Mouse (Mus musculus): ENCODE data around the gene Prrt1. TPM values are rescaled to one million over a fixed set of nuclear protein-coding genes. Genes with fewer than 3 reads are reported as not detected.
A peak's percentile ranks its signal among the peaks of the same experiment; 100 is the strongest.

Prrt1 gene
- polyA plus RNA-seq, 1 experiment, result not detected

GRCm38 (mm10) chr17:34646906-34647787, 17.8 kb downstream of the Prrt1 start, which contains the start of gene Atf6b:
TSS of gene Atf6b (plus strand) at chr17:34647146.
- Histone ChIP-seq H3K4me3 (replicated peaks) (peak within 1 kb of the TSS; percentile 100), H3K27me3 (replicated peaks) (no peaks in the 10 kb centered on the region), H3K4me1 (peaks cover 69% of the 10 kb centered on the region), H3K36me3 (replicated peaks; ENCODE audit: low read length) (peaks cover 55% of the 10 kb centered on the region), H3K9me3 (no peaks in the 10 kb centered on the region)
- TF ChIP-seq FLI1 (IDR thresholded peaks at IDR 0.05; ENCODE audit: low read length), result no peak
- TF ChIP-seq GATA1 (IDR thresholded peaks at IDR 0.05; ENCODE audit: borderline replicate concordance, low read length), result no peak

- Histone ChIP-seq H3K4me1 (peaks cover 58% of the 10 kb centered on the region), H3K9me3 (no peaks in the 10 kb centered on the region), H3K27me3 (replicated peaks) (no peaks in the 10 kb centered on the region), H3K4me3 (replicated peaks) (peak overlapping the region; percentile 100), H3K36me3 (replicated peaks; ENCODE audit: low read length) (peaks cover 66% of the 10 kb centered on the region)
- TF ChIP-seq GATA1 (IDR thresholded peaks at IDR 0.05; ENCODE audit: borderline replicate concordance, low read length), result no peak
- no peak for TF ChIP-seq FLI1 (IDR thresholded peaks at IDR 0.05; ENCODE audit: low read length)
Observed at GRCm38 (mm10) chr17:34648141-34648890, 19.0 kb downstream of the Prrt1 start.

GRCm38 (mm10) chr17:34649106-34649864, 20.0 kb downstream of the Prrt1 start:
- no peak for TF ChIP-seq FLI1 (IDR thresholded peaks at IDR 0.05; ENCODE audit: low read length)
- no peak for TF ChIP-seq GATA1 (IDR thresholded peaks at IDR 0.05; ENCODE audit: borderline replicate concordance, low read length)

GRCm38 (mm10) chr17:34650781-34651180, 21.4 kb downstream of the Prrt1 start:
- H3K4me1 ChIP-seq, result peaks cover 54% of the 10 kb centered on the region
- no peaks in the 10 kb centered on the region for H3K27me3 ChIP-seq (replicated peaks)
- H3K9me3 ChIP-seq, result no peaks in the 10 kb centered on the region
- peaks cover 84% of the 10 kb centered on the region for H3K36me3 ChIP-seq (replicated peaks; ENCODE audit: low read length)
- TF ChIP-seq GATA1 (IDR thresholded peaks at IDR 0.05; ENCODE audit: borderline replicate concordance, low read length) (no peak), FLI1 (IDR thresholded peaks at IDR 0.05; ENCODE audit: low read length) (no peak)
- H3K4me3 ChIP-seq (replicated peaks), result peak overlapping the region; percentile 3

More at GRCm38 (mm10) chr17:34649106-34649864, 20.0 kb downstream of the Prrt1 start:
- Histone ChIP-seq H3K36me3 (replicated peaks; ENCODE audit: low read length) (peaks cover 76% of the 10 kb centered on the region), H3K4me3 (replicated peaks) (peak overlapping the region; percentile 54), H3K4me1 (peaks cover 54% of the 10 kb centered on the region), H3K27me3 (replicated peaks) (no peaks in the 10 kb centered on the region), H3K9me3 (no peaks in the 10 kb centered on the region)

- no peak overlapping the region for H3K4me3 ChIP-seq (replicated peaks)
- H3K36me3 ChIP-seq (replicated peaks; ENCODE audit: low read length), result peaks cover 82% of the 10 kb centered on the region
- TF ChIP-seq FLI1 (IDR thresholded peaks at IDR 0.05; ENCODE audit: low read length), result no peak
- TF ChIP-seq GATA1 (IDR thresholded peaks at IDR 0.05; ENCODE audit: borderline replicate concordance, low read length), result no peak
- peaks cover 3% of the 10 kb centered on the region for H3K27me3 ChIP-seq (replicated peaks)
- no peaks in the 10 kb centered on the region for H3K9me3 ChIP-seq
- H3K4me1 ChIP-seq, result peaks cover 54% of the 10 kb centered on the region
Observed at GRCm38 (mm10) chr17:34651507-34652221, 22.3 kb downstream of the Prrt1 start.

- Histone ChIP-seq H3K36me3 (replicated peaks; ENCODE audit: low read length) (peaks cover 82% of the 10 kb centered on the region), H3K4me1 (peaks cover 58% of the 10 kb centered on the region), H3K4me3 (replicated peaks) (no peak overlapping the region), H3K9me3 (no peaks in the 10 kb centered on the region), H3K27me3 (replicated peaks) (peaks cover 6% of the 10 kb centered on the region)
- TF ChIP-seq GATA1 (IDR thresholded peaks at IDR 0.05; ENCODE audit: borderline replicate concordance, low read length) (no peak), FLI1 (IDR thresholded peaks at IDR 0.05; ENCODE audit: low read length) (no peak)
Observed at GRCm38 (mm10) chr17:34652546-34652945, 23.2 kb downstream of the Prrt1 start.

- Histone ChIP-seq H3K36me3 (replicated peaks; ENCODE audit: low read length) (peaks cover 82% of the 10 kb centered on the region), H3K4me1 (peaks cover 56% of the 10 kb centered on the region), H3K4me3 (replicated peaks) (no peak overlapping the region), H3K27me3 (replicated peaks) (peaks cover 6% of the 10 kb centered on the region), H3K9me3 (no peaks in the 10 kb centered on the region)
- no peak for TF ChIP-seq GATA1 (IDR thresholded peaks at IDR 0.05; ENCODE audit: borderline replicate concordance, low read length)
- no peak for TF ChIP-seq FLI1 (IDR thresholded peaks at IDR 0.05; ENCODE audit: low read length)
Observed at GRCm38 (mm10) chr17:34652985-34653384, 23.7 kb downstream of the Prrt1 start.

- Histone ChIP-seq H3K36me3 (replicated peaks; ENCODE audit: low read length) (peaks cover 75% of the 10 kb centered on the region), H3K4me3 (replicated peaks) (no peak overlapping the region), H3K4me1 (peaks cover 54% of the 10 kb centered on the region), H3K9me3 (no peaks in the 10 kb centered on the region), H3K27me3 (replicated peaks) (peaks cover 11% of the 10 kb centered on the region)
- TF ChIP-seq FLI1 (IDR thresholded peaks at IDR 0.05; ENCODE audit: low read length) (no peak), GATA1 (IDR thresholded peaks at IDR 0.05; ENCODE audit: borderline replicate concordance, low read length) (no peak)
Observed at GRCm38 (mm10) chr17:34653746-34654285, 24.5 kb downstream of the Prrt1 start.
